Mouse (Mus musculus) telencephalon, adult 2 months (tissue): Measurements from ENCODE around the gene Brd3.
A peak's percentile ranks its signal among the peaks of the same experiment; 100 is the strongest.
"Not testable (repeated sequence)": the region's sequence is repeated elsewhere in the genome, so short reads cannot be mapped to it uniquely, and the experiment has no call there.

Experiments used
- DNase-seq: peaks from one replicate; pipeline ENCODE4 v3.0.0-alpha.2; 2011; ENCODE audit warnings: low read depth, low spot score

The Brd3 gene

DNA sequence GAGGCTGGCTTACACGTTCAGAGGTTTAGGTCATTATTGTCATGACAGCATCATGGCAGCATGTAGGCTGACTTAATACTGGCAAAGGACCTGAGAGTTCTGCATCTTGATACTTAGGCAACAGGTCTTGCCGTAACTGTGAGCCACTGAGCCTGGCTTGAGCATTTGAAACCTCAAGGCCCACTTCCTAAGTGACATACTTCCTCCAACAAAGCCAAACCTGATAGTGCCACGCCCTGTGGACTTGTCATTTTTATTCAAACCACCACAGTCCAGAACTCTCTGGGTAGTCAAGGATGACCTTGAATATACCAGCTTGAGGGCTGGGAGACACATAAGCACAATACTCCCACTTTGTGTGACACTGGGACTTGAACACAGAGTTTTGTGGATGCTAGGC, 5.4 kb upstream of the Brd3 start:
- no peak for DNase-seq

DNA sequence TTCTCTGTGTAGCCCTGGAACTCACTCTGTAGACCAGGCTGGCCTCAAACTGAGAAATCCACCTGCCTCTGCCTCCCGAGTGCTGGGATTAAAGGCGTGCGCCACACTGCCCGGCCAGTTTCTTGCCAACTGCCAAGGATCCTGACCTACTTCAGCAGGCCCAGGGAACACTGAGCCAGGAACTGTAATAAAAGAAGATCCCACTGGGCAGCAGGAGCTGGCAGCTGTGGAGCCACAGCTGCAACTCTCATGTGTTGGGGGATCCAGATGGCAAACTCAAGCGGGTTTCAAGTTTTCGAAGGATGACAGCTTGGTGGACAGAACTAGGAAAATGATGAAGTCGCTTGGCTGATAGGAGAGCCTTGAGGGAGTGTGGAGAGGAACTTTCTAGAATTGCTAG, 3.2 kb upstream of the Brd3 start:
- DNase-seq = no peak

DNA sequence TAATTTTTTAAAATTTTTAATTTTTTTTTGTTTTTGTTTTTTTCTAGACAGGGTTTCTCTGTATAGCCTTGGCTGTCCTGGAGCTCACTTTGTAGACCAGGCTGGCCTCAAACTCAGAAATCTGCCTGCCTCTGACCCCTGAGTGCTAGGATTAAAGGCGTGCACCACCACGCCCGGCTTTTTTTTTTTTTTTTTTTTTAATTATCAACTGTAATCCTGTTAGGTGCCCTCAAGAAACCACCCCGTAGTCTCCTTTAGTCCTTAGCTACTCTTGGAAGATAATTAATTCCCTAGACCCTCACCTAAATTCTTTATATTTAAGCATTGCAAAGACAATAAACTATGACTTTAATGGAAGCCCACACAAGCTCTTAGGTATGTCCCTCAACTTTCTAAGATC, 804 bp downstream of the Brd3 start:
- not testable (repeated sequence) for DNase-seq

DNA sequence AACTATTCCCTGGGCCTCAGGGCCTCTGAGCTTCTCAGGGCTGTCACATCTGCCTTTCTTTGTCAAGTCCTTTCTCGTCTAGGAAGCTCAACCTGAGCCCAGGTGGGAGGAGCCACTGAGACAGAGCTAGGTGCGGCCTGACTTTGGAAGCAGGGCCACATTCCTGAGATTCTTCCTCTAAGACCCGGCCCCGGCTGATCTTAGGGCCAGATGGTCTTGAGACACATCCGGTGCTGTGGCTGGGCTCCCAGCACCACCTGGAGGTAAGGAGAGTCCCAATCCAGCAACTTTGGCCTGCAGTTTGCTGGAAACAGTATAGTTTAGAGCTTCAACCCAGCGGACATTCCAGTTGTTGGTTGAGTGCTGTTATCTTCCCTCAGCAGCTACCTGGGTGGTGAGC, 1.9 kb downstream of the Brd3 start:
- DNase-seq = no peak

DNA sequence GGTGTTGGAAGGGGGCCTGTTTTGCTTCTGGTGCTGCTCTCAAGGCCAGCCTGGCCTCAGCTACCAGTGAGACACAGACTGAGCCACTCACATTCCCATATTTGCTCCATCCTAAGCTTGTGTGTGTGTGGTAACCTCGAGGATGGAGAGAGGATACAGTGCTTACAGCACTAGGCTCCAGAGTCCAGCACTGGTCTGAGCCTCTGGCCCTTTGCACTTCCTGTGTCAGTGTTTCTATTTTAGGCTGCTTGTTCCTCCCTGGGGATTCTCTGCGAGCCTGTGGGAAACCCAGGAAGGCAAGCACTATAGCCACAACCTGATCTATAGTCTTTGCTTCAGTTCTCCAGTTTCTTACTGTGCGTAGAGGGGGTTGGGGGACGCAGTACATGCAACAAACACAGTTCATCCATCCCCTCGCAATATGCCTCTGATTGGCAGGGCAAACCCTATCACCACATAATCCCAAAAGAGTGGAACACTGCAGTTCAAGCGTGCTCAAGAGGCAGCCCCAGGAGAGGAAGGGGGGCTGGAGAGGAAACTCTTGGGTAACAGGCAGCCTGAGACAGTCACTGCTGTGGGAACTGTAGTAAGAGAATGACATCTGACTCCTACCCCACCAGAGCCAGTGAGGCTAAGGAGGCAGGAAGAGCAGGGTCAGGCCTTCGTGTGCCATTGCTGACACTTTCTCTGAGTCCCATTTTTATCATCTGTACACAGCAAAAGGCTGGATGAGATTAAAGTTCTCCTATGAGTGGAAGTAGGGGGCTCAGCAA, 3.2 kb downstream of the Brd3 start:
- DNase-seq = no peak

DNA sequence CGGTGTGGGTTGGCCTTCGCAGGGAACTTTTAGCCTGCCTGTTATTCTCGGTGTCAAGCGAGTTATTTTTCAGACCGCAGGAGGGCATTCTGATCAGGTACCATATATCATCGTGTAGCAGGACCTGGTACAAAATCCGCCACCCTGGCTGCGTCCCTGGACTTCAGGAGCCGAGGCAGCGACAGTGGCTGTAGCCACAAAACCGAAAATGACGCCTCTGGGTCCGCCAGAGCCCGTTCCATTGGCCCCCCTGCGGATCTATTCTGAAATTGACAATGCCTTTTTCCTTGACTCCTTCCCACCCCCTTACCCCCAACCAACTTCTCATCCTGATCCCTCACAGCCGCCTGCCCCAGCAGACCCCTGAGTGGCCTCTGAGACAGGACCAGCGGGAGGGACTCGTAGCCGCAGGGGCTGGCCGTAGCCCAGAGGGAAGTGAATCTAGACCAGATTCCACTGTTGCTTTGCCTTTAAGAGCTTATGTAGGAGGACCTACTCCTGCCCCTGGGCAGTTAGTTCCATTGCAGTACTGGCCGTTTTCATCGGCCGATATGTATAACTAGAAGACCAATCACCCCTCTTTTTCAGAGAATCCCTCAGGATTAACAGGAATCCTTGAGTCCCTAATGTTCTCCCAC, 11.0 kb downstream of the Brd3 start:
- DNase-seq = no peak

DNA sequence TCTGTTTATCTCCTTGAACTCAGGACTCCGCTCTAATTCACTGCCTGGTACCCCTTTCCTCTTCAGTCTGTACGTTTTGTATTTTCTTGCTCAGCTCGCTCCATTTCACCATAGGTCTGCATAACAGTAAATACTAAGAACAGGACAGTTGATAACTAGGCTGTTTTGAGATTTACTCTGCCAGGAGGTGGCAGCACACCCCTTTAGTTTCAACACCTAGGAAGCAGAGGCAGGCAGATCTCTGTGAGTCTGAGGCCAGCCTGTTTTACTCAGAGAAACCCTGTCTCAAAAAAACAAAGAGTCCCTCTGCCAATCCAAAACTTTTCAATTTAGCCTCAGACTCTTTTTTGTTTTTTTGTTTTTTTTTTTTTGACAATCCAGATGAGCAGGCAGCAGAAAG, 13.5 kb downstream of the Brd3 start:
- DNase-seq = no peak

DNA sequence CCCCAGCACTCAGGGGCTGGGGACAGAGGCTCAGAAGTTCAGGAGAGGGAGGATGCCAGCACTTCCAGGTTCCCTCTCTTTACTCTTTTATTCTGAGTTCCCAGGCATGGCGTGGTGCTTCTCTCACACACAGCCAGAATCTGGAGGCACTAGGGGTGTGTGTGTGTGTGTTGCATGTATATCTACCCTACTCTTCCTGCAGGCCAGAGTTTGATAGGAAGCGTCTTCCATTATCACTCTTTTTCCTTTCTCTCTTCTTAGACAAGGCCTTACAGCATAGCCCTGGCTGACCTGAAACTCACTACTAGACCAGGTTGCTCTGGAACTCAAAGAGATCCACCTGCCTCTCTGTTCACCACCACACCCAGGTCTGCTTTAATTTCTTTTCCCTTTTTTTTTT, 16.5 kb downstream of the Brd3 start:
- DNase-seq = no peak

DNA sequence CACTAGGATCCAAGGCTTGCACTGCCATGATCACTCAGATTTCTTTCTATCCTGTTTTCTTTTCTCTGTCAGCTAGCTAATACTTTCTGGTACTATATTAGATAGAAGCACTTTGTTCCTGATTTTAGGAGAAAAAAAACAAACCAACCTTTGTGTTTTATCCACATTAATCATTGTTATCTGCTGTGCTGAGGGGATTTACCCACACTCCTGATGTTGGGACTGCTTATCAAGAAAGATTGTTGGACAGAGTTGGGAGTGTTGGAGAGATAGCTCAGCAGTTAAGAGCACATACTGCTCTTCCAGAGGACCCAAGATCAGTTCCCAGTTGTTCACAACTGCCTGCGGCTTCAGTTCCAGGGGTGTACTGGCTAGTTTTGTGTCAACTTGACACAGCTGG, 19.1 kb downstream of the Brd3 start:
- no peak for DNase-seq

DNA sequence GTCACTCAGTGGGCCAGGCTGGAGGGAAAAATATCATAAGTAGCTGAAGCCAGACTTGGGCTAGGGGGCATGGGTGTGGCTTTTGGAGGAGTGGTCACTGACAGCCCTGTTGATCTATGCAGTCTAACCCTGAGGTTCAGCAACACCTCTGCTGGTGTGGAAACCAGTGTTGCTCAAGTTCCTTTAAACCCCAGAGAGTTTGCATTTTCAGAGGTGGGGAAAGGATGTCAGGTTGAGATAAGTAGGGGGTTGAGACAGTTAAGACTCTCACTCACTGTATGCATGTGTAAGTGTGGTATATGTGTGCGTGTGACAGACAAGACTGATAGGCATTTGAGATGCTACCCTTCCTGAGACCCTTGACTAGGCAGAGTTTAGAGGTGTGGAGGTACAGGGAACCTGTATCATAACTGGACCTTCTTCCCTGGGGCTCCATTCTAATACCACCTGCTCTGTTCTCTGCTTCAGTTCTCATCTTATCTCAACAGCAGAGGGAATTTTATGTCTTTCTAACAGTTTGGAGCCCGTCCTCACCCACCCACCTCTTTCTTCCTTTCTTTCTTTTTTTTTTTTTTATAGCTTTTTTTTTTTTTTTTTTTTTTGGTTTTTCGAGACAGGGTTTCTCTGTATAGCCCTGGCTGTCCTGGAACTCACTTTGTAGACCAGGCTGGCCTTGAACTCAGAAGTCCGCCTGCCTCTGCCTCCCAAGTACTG, 20.0 kb downstream of the Brd3 start:
- DNase-seq = no peak

DNA sequence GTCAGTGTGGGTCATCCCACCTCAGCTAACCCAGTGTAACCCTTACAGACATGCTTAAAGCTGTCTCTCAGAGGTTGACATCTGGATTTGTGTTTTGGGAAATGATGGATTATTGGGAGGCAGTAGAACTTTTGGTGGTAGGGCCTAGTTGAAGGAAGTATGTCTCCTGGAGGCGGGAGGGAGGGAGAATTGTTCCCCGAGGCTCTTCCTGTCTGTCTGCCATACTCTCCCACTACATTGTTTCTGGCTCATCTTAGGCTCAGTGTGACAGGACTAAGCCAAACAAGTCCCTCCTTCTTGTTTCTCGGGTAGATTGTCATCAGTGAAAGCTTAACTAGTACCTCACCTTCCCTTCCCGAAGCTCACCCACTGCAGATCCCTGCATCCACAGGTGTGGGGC, 20.7 kb downstream of the Brd3 start:
- no peak for DNase-seq

DNA sequence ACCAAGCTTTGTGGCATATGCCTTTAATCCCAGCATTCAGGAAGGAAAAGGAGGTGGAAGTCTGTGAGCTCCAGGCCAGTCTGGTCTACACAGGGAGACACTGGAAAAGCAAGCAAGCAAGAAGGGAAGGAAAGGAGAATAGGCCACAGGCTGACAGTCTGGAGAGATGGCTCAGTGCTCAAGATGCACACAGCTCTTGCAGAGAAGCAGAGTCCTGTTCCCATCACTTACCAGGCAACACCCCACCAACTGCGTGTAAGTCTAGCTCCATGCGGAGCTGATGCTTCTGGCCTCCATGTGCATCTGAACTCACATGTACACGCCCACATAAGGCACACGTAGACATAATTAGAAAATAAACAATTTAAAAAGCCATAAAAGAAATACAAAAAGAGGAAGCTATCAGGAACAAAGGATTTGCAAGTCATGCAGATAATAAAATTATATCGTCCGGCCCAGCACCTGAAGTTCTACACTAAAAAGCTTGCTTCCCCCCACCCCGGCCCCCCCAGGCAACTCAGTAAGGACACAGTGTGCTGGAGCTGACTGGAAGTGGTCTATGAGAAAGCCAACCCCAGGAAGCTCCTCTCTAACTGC, 25.1 kb downstream of the Brd3 start:
- DNase-seq = no peak

DNA sequence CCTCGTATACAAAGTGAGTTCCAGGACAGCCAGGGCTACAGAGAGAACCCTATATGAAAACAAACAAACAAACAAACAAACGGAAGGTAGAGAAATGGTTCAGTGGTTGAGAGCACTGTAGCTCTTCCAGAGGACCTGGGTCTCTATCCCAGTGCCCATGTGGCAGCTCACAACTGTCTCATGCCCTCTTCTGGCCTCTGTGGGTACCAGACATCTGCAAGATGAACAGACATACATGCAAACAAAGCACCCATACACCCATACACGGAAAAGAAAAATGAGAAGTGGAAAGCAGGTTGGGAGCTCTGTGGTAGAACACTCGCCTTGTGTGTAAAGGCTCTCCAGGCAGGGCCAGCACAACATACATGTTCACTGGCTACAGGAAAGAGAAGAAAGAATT, 27.1 kb downstream of the Brd3 start:
- DNase-seq = no peak

DNA sequence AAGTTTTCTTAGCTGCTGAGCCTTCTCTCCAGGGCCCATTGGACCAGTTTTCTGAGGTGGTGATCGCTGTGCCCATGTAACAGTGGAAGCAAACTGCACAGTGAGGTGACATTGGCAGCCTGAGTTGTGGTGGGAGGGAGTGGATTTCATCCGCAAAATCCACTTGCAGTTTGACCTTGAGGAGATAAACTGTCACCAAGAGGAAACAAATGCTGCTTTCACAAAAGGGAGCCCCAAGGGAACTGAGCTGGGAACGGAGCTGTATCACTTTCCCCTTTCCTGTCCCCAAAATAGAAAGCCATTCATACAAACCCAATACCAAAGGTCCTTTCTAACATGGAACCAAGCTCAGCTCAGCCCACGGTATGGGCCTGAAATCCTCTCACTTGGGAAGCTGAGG, 27.6 kb downstream of the Brd3 start:
- DNase-seq = no peak

DNA sequence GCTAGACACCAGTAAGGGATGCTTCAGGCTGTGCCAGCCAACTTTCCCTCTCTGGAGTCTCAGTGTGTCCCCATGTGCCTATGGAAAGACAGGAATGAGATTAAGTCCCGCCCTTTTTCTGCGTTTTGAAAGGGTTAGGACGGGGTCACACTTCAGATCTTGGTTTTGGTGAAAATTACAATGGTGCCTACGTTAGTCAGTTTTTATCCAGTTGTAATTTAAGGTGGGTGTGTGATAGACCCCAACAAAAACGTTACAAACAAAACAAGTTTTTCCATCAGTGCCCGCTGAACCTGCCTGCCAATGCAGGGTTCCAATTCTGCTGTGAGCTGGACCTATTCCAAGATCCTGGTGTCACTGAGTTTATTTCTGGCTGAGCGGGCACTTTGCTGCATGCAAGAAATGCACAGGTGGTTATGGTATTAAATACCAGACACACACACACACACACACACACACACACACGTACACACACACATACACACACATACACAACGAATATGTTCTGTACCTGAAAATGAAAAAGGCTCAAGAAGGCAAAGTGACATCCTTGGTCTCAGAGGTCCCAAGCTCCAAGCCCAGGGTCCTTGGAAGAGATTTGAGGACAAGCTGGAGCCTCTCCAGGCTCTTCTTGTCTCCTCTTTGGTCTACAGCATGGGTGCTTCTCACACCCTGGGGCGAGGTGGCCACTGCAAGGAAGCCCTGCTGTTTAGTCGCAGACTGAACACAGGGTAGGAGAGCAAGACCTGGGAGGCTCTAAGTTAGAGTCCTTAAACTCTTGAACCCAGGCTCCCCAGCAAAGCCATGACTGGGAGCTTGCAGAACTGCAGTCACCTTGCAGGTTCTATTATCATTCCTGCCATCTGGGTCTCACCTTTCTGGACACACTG, 30.9 kb downstream of the Brd3 start:
- DNase-seq = no peak

DNA sequence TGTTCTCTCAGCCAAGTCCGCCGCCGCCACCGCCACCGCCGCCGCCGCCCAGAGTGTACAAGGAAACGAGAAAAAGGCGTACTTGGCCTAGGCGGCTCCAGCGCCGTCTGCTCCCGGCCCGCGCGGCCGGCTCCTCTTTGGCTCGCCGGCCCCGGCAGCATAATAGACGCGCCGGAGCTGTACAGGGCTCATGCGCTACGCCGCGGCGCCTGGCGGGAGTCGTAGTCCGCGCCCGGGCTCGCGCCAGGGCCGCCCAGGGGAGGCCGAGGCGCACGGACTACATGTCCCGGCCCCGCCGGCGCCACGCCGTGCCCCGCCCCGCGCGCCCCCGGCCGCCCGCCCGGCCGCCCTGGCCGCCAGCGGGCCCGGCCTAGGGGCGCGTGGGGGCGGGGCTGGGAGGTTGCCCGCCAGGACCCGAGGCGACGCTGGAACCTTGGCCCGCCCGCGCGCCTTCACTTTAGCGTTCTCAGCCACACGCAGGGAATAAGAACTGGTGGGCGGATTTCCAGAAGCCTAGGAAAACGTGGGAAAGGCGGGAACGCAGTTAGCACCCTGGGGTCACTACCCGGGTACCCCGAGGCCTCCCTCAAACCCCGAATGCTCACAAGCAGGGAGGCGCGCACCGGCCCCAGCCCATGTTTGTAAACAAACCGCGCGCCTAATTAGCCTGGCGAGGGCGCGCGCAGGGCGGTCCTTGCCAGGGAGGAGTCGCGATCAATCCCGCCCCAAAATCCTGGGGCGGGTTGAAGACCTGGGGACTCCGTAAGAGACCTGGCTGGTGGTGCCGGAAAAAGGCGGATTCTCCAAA, 31.8 kb downstream of the Brd3 start:
- peak; percentile 82 for DNase-seq

DNA sequence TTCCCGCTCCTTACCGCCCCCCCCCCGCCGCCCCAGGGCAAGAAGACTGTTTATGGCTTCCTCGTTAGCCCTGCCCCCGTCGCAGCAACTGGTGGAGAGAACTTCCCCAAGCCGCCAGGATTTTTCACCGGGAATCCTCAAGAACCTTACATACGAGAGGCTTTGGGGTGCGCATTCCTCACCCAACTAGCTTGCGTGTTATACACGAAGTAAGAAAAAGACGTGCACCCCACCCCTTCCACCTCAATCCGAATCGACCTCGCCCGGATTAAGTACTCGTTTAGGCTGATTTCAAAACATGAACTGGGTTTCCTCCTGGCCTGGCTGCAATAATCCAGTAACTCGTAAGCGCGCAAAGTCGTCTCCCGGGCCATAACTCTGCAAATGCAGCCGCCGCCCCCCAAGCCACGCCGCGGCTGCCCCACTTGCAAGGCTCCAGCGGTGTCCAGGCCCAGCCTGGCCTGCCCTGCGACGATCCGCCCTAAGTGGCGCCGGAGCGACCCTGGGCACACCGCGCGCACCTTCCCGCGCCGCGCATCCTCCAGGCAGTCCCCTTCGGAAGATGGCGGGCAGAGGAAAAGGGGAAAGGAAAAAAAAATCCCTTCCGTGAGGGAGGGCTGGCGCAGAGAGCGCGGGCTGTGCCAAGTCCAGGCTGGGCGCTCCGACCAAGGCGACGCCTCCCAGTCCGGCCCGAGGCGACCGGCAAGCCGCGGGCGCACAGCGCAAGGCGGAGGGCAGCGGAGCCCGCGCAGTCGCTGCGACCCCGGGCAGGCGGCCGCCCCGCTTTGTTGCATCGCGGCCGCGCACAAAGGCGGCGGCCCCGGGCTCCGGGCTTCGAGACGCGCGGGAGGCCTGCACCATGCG, 32.6 kb downstream of the Brd3 start:
- no peak for DNase-seq

DNA sequence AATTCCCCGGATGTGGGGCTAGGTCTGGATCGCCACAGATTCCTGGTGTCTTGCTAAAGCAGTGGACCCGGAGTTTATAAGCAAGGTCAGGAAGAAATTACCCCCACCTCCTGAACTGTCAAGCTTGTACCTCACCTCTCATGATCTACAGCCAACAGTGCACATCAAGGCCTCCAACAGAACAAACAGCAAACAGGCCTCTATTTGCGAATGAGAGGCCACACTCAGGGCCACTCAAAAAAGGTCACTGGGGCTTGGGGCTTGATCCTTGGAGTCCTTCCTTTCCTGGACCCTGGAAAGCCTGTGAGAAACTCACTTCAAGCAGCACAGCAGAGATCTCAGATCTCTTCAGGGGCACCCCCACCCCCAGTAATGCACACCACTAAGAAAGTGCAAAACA, 33.6 kb downstream of the Brd3 start:
- DNase-seq = no peak

DNA sequence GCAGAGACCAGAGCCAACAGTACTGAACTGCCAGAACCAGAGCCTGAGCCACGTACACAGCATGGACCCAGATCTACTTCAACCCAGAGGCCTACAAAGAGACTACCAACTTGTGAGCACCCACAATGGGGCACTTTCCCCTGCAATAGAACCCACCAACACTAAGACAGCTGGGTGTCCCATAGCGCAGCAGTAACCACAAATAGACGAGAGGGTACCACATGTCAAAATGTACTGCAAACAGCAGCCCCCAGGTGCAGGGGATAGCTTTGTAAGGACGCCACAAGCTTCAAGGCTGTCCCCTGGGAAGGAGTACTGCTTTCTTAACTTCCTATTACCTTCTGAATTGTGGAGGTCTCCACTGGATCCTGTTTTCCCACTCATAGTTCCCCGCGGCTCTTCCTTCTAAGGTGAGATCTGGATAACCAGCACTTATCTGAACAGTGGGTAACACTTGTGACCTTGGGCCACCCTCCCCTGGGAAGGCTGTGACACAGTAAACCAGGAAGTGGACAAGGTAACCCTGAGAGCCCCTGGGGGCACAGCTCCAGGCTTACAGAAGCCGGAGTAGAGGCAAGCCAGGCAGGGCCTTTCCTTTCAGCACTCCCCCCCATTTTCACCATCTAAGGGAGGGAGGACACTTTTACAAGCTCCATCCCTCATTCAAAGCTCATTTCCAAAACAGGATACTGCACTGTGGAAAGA, 34.2 kb downstream of the Brd3 start:
- DNase-seq = no peak
